Mouse (Mus musculus) limb, embryonic 11.5 days (tissue): ENCODE results near the gene Cbx5. TPM values are rescaled to one million over a fixed set of nuclear protein-coding genes. Genes with fewer than 3 reads are reported as not detected.

Source experiments
- ATAC-seq: fragments of 200-750 bp; cut with Nextera tagmentation; 2 replicates; pipeline ENCODE4 v1.8.0; 2017; ENCODE audit warnings: low read depth; ENCODE audit not compliant: insufficient number of reproducible peaks, low FRiP score, low TSS enrichment
- DNase-seq: peaks from one replicate; pipeline ENCODE4 v3.0.0-alpha.2; 2015; ENCODE audit warnings: low spot score
- H3K27ac ChIP-seq: fragments of 300-500 bp; sonication (generic); replicated peaks from 2 replicates; pipeline ENCODE4 v1.5.1; 2014; ENCODE audit warnings: low read depth, mild to moderate bottlenecking, low read length
- H3K27me3 ChIP-seq: fragments of 300-500 bp; sonication (generic); 2 replicates; pipeline ENCODE4 v1.6.1; 2014; ENCODE audit warnings: mild to moderate bottlenecking, low read length, mixed read lengths; ENCODE audit not compliant: control insufficient read depth, insufficient read depth
- H3K36me3 ChIP-seq: fragments of 300-500 bp; sonication (generic); 2 replicates; pipeline ENCODE4 v1.6.1; 2014; ENCODE audit warnings: mild to moderate bottlenecking, low read length, moderate library complexity, mixed read lengths; ENCODE audit not compliant: control insufficient read depth, insufficient read depth
- H3K4me1 ChIP-seq: fragments of 300-500 bp; sonication (generic); 2 replicates; pipeline ENCODE4 v1.6.1; 2014; ENCODE audit warnings: low read length, mixed read lengths; ENCODE audit not compliant: control insufficient read depth, insufficient read depth
- H3K4me2 ChIP-seq: fragments of 300-500 bp; sonication (generic); 2 replicates; pipeline ENCODE4 v1.6.1; 2014; ENCODE audit warnings: low read depth, mild to moderate bottlenecking, moderate library complexity; ENCODE audit not compliant: severe bottlenecking
- H3K4me3 ChIP-seq: fragments of 300-500 bp; sonication (generic); 2 replicates; pipeline ENCODE4 v1.5.1; 2014; ENCODE audit warnings: low read depth, low read length
- H3K9ac ChIP-seq: fragments of 300-500 bp; sonication (generic); 2 replicates; pipeline ENCODE4 v1.6.1; 2014; ENCODE audit warnings: mild to moderate bottlenecking, low read length
- H3K9me3 ChIP-seq: fragments of 300-500 bp; sonication (generic); 2 replicates; pipeline ENCODE4 v1.6.1; 2016; ENCODE audit warnings: low read length; ENCODE audit not compliant: control insufficient read depth
- WGBS: fragments of 180-500 bp; shearing (Covaris S2); extraction: QIAGEN DNeasy Blood & Tissue Kit; methylation state at CpG from one replicate; pipeline ENCODE4 v1.1.7; 2014; 5-methylcytosine and 5-hydroxymethylcytosine counted together
- microRNA counts: library from miRNA; unstranded; fragments of <30 nt; microRNA quantifications from one replicate; lab custom pipeline; 2016
- microRNA-seq: library from miRNA; unstranded; fragments of <30 nt; microRNA quantifications from one replicate; pipeline ENCODE4, GENCODE M21; 2016
- polyA plus RNA-seq: library from polyadenylated mRNA; unstranded; fragments of >200 nt; fragmentation: Nextera tagmentation; extraction: Ambion mirVana; gene quantifications from 2 replicates; pipeline ENCODE4 v1.2.1, GENCODE M21; 2014

Cbx5 gene
- polyA plus RNA-seq, 1 experiment from 2014 or later: 210 TPM

GRCm38 (mm10) chr15:103145635-103146299, 93.8 kb downstream of the Cbx5 start:
- ATAC-seq (no peak), DNase-seq (no peak)
- Histone ChIP-seq H3K4me3 (no peak overlapping the region), H3K27ac (no peak overlapping the region), H3K27me3 (peaks cover 44% of the 10 kb centered on the region), H3K36me3 (no peaks in the 10 kb centered on the region), H3K4me1 (peaks cover 8% of the 10 kb centered on the region; the same call in 1 of the 2 replicates), H3K4me2 (no peak overlapping the region), H3K9me3 (no peaks in the 10 kb centered on the region), H3K9ac (no peak overlapping the region)
- 58% methylated on average over 11 of the region's 11 CpGs for WGBS

DNA sequence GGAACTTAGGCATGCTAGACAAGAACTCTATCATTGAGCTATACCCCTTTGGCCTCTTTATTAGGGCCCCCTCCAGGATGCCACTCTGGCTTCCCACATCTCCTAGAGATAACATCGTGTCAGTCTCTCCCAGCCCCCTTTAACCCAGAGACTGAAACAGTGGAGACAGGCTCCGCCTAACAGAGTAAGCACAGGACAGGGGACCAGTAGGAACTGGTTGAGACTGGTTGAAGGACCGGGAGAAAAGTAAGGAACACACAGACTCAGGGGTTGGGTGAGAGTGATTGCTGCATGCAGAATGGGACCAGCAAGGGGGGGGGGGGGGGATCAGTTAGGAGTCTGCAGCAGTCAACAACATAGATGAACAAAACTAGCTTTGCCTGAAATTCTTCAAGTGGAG, 95.4 kb downstream of the Cbx5 start:
- H3K9ac ChIP-seq: no peak overlapping the region
- WGBS: 50% methylated on average over 3 of the region's 3 CpGs
- no peaks in the 10 kb centered on the region for H3K36me3 ChIP-seq
- ATAC-seq (no peak), DNase-seq (no peak)
- no peak overlapping the region for H3K27ac ChIP-seq
- H3K4me1 ChIP-seq: peaks cover 8% of the 10 kb centered on the region; the same call in 1 of the 2 replicates
- H3K27me3 ChIP-seq: peaks cover 44% of the 10 kb centered on the region
- H3K9me3 ChIP-seq: no peaks in the 10 kb centered on the region
- no peak overlapping the region; the same call in 1 of the 2 replicates for H3K4me2 ChIP-seq
- H3K4me3 ChIP-seq: no peak overlapping the region

MicroRNAs encoded within 50 kb of the gene (microRNA counts, 519-probe panel; counts per million panel counts)
- microRNA mmu-miR-148b (lab: Ali Mortazavi, UCI): 4,501 counts per million, percentile 69 among the panel's probes with 10 or more counts

Small RNA genes within 50 kb of the gene (microRNA-seq; reads per million reads assigned to microRNA genes)
- gene Mir148b: 332 reads per million, percentile 63 among the genes with 10 or more reads in this experiment

Other genes with a start within 250 kb of the Cbx5 start
- 4.6 and 4.8 TPM in 2 replicates for gene Hoxc8, start 249.2 kb downstream of the Cbx5 start, polyA plus RNA-seq
- gene Hoxc6, start 241.6 kb downstream of the Cbx5 start, polyA plus RNA-seq: 9.5 and 10.9 TPM in 2 replicates
- 5.1 and 6.4 TPM in 2 replicates for gene Hoxc4, start 220.9 kb downstream of the Cbx5 start, polyA plus RNA-seq
- 14.4 and 14.7 TPM in 2 replicates for gene Smug1, start 72.7 kb downstream of the Cbx5 start, polyA plus RNA-seq
- gene Hnrnpa1, start 616 bp upstream of the Cbx5 start, polyA plus RNA-seq: 1,585 and 1,592 TPM in 2 replicates
- 5.4 and 7.7 TPM in 2 replicates for gene Nfe2, start 18.6 kb upstream of the Cbx5 start, polyA plus RNA-seq
- 320 and 334 TPM in 2 replicates for gene Copz1, start 32.9 kb upstream of the Cbx5 start, polyA plus RNA-seq
- 0.31 TPM in 1 of 2 replicates, not detected in the other for gene Gpr84, start 70.8 kb upstream of the Cbx5 start, polyA plus RNA-seq
- gene Zfp385a, start 100.3 kb upstream of the Cbx5 start, polyA plus RNA-seq: 19.2 and 22.9 TPM in 2 replicates
- 28.6 and 31.7 TPM in 2 replicates for gene Itga5, start 126.9 kb upstream of the Cbx5 start, polyA plus RNA-seq
- gene Gtsf1, start 190.7 kb upstream of the Cbx5 start, polyA plus RNA-seq: not detected in 2 replicates
- not detected in 2 replicates for gene Gtsf2, start 208.7 kb upstream of the Cbx5 start, polyA plus RNA-seq
- 1.2 and 1.3 TPM in 2 replicates for gene Nckap1l, start 214.0 kb upstream of the Cbx5 start, polyA plus RNA-seq